Mouse (Mus musculus): ENCODE measurements around the gene Hnrnph1. TPM values are rescaled to one million over a fixed set of nuclear protein-coding genes. Genes with fewer than 3 reads are reported as not detected.

Hnrnph1 gene
- polyA plus RNA-seq, 3 experiments from 2014 or later, result 155 to 240 (median 214) TPM

- no peak for ATAC-seq
Measured at GRCm38 (mm10) chr11:50373621-50374020, 3.2 kb upstream of the Hnrnph1 start.

DNA sequence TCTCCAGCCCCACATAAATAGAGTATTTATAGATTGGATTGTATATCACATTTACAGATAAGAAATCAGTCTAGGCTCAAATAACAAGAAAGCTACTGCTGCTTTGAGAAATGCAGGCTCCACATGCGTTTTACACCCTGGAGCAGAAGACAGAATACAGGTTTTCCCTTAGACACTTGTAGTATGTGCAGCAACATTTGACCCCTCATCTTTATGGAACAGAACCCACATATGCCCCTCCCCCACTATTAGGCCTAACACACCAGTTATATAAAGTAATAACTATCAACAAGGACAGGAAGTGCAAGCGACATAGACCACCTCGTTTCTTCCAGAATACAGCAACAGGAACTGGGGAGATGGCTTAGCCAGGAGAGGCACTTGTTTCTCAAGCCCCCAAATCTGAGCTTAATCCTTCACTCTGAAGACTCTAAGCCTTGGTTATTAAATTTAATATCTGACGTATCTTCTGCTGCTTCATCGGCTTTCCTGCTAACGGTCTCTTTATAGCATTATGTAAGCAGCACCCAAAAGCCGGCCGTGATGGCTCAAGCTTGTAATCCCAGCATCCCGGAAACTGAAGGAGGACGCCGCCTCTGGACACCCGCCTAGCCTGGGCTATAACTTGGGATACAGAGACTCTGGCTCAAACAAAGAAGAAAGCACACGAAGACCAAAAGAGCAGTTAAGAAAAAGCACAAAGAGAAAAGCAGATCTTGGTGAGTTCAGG is 2.3 kb upstream of the Hnrnph1 start:
- no peak for ATAC-seq

GRCm38 (mm10) chr11:50375421-50375820 is 1.4 kb upstream of the Hnrnph1 start:
- ATAC-seq, result no peak

- no peak for ATAC-seq
Measured at GRCm38 (mm10) chr11:50376156-50376790, 517 bp upstream of the Hnrnph1 start.

- peak; percentile 41 for ATAC-seq
Measured at GRCm38 (mm10) chr11:50377892-50378684, 1.3 kb downstream of the Hnrnph1 start.

- no peak for ATAC-seq
Measured at GRCm38 (mm10) chr11:50379023-50379752, 2.4 kb downstream of the Hnrnph1 start.

DNA sequence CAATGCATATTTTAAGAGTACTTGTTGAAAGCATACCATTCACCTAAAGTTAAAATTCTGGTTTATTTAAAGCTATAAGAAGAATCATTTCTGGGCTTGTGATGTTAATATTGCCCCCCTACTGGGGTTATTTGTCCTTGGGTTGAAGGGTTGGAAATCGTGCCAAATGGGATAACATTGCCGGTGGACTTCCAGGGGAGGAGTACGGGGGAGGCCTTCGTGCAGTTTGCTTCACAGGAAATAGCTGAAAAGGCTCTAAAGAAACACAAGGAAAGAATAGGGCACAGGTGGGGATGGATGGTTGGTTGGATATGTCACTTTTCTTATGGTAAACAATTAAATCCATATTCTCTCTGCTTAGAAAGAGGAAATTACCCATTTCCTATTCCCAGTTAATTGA is 4.5 kb downstream of the Hnrnph1 start:
- no peak for ATAC-seq

DNA sequence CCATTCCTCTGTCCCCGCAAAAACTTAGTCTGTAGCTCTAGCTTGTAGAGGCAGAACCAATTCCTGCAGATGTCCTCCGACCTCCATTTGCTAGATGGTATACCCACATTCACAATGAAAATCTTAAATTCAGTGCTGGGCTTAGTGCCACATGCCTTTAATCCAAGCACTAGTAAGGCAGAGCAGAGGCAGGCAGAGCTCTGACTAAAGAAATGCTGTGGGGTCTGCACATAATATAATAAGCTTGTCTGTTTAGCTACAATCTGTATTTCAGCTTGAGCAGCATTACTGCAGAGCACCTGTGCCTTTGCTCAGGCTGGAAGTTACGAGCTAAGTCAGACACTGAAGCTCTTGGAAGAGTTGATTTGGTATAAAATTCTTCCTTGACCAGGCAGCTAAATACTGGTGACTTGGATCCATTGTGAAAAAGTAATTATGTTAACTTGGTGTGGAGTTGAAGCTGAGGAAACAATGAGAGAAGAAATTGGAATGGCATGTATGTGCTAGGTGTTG is 10.4 kb downstream of the Hnrnph1 start:
- ATAC-seq, result no peak

DNA sequence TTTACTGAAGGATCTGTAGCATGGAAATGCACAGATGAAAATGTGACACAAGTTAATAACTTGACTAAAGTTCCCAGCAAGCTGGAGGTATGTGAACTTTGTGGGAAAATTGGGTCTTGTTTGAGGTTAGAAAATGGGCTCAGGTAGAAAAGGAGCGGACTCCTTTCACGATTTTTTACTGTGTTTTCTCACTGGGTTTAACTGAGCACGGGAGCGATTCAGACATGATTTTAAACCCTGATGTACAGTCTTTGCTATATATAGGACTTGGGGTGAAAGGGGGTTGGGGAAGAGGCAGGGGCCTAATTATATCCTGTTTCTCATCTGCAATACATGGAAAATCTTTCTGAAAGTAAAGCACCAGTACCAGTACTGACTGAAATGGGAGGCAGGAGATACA is 10.9 kb downstream of the Hnrnph1 start:
- no peak for ATAC-seq

DNA sequence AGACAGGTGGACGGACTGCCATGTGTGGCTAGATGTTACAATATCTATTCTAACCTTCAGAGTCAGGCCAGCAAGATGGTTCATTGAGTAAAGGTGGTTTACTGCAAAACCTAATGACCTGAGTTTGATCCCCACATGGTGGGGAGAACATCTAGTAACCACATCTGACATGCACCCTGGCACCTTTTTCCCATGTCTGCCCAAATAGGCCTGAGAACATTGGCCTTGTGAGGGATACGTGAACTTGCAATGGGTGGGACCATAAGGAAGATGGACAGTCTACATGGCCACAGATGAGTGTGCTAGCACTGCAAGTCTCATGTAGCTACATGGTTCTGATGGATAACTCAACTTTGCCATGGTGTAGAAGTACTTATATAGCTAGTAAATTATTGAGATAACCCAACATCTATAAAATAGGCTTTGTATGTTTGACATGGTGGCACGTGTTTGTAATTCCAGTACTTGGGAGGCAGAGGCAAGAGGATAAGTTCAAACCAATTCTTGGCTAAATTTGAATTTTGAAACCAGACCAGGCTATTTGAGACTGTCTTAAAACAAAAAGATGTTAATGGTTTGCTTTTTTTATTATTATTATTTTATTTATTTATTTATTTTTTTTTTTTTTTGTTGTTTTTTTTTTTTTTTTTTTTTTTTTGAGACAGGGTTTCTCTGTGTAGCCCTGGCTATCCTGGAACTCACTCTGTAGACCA is 11.6 kb downstream of the Hnrnph1 start:
- no peak for ATAC-seq

DNA sequence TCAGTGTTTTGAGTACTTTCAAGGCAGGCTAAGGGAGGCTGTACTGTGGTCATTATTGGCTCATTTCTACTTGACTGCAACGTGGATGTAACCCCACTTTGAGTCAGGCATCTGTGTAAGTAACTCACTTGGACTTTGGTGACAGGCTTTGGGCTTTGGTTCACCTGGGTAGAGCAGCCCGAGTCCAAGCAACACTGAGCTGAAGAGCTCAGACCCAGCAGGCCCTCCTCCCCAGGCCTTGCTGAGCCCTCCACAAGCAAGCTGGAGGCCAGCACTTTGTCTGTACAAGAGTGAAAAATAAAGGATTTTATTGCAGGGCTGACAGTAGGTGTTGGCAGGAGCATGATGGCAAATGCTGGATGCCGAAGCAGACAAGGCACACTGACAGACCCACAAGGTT is 12.2 kb downstream of the Hnrnph1 start:
- no peak for ATAC-seq

DNA sequence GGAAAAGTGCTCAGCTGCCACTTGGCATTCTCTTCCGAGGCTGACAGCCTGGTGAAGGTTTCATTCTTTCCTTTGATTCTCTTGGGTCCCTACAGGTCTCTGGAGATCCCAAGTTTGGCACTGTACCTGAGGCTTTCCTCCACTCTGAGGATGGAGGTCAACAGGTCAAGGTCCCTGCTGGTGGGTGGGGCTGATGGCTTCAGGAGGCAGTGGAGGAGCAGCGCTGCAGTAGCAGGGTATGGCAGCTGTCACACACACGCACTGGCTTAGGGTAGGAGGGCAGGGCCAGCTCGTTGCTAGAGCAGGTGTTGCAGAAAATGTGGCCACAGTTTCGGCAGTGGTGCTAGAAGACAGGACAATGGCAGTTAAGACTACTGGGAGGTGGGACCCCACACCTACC is 12.8 kb downstream of the Hnrnph1 start:
- ATAC-seq, result no peak

DNA sequence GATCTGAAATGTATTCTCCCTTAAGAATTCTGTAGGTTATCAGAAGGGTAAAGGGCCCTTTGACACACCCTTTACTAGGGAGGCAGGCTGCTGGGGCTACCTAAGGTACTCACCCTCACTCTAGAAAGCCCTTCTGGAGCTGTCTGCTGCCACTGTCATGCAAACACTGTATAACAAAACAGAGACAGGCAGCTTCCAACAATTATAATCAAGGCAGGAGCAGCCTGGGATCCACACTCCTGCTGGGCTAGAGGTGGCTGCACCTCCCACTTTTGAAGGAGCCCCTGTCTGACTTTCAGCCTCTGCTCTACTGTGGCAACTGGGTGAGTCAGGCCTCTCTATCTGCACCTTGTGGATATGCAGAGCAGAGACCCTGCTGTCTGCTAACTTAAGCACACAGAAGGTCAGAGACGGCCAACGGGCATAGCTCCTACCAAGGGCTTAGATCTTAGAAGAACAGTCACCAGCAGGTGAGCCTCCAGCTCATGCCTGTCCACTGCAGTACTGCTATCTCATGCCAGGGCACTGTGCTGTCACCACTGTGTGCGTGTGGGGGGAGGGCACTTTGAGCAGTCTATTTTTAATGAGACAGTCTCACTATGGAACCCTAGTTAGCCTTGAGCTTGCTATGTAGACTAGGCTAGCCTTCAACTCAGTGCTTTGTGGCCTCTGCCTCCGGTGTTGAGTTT is 14.6 kb downstream of the Hnrnph1 start:
- ATAC-seq, result no peak

- ATAC-seq, result no peak
Measured at GRCm38 (mm10) chr11:50393306-50393705, 16.5 kb downstream of the Hnrnph1 start.

GRCm38 (mm10) chr11:50394731-50395130 is 17.9 kb downstream of the Hnrnph1 start:
- no peak for ATAC-seq

- no peak for ATAC-seq
Measured at GRCm38 (mm10) chr11:50396766-50397307, 20.0 kb downstream of the Hnrnph1 start.

DNA sequence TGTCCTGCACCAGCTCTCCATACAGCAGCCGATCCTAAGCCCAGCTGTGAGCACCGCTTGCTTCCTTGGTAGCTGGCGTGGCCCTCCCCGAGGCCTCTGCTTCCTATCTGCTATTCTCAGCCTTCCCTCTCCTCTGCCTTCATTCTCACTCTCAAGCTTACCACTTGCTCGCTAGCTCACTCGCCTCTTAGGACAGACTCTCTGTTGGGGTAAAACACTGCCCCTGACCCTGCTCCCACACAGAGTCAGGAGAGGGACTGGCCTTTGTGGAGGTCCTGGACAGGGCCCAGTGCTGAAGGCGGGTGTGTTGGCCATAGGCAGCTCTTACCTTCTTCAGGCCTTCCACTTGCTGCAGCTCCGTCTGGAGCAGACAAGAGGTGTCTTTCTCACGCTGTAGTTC is 20.5 kb downstream of the Hnrnph1 start:
- ATAC-seq, result no peak

DNA sequence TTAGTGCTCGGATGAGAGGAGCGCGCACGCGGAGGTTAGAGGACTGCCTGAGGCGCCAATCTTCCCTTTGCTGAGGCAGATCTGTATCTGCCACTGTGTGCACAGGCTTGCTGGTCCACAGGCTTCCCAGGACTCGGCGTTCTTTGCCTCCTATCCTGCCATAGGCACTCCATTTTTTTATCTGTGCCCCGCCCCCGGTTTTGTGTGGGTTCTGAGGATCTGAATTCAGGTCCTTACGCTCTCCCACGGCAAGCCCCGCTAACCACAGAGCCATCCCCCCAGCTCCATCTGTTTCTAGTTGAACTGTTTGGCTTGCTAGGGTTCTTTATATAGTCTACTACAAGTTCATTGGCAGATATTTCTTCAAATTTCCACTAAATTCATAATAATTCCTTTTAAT is 22.0 kb downstream of the Hnrnph1 start:
- ATAC-seq, result no peak

DNA sequence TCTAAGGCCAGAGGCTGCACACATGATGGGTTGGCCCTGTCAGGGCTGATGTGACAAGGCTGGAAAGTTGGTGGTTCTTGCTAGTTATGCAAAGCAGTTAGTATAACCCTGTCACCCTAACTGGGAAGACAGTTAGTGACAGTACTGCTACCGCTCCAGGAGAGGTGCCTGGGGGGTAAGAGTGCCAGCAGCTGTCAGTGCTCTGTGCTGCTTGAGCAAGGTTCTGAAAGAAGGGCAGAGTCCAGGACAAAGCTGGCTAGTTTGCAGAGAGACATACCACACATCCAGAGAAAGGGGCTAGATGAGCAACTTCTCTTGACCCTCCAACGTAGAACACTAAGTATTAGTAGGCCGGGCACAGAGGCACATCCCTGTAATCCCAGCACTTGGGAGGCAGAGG is 25.7 kb downstream of the Hnrnph1 start:
- no peak for ATAC-seq

DNA sequence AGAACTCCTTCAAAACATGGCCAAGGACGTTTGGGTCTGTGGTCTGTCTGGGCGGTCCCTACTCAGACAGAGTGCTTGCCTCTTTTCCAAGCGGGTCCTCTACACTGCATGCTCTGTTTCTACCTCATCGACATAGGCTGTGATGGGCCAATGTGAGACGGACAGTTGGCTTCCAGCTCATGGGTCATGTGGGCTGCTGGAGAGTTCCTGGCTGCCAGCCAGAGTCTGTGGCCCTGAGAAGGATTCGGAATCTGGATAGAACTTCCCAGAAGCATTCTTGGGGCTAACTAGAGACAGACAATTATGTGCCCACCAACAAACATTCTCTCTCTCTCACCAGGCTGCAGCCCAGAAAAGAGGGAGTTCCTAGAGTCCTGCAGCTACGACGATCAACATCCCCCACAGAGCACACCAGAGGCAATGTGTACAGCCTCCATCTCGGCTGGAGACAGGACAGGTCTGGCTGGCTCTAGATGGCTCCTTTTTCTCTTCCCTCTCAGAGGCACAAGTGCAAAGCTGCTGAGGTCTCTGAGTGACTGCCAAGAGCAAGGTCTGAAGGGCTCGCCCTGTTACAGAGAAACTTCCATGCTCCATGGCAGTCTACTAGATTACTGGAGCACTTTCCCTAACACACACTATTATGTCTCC is 26.7 kb downstream of the Hnrnph1 start:
- no peak for ATAC-seq

- no peak for ATAC-seq
Measured at GRCm38 (mm10) chr11:50407235-50407634, 30.4 kb downstream of the Hnrnph1 start.
